Mouse (Mus musculus): ENCODE data around the gene Faap24. TPM values are rescaled to one million over a fixed set of nuclear protein-coding genes. Genes with fewer than 3 reads are reported as not detected.

Gene Faap24
- polyA plus RNA-seq, 1 experiment from 2014 or later: 22.7 TPM

DNA sequence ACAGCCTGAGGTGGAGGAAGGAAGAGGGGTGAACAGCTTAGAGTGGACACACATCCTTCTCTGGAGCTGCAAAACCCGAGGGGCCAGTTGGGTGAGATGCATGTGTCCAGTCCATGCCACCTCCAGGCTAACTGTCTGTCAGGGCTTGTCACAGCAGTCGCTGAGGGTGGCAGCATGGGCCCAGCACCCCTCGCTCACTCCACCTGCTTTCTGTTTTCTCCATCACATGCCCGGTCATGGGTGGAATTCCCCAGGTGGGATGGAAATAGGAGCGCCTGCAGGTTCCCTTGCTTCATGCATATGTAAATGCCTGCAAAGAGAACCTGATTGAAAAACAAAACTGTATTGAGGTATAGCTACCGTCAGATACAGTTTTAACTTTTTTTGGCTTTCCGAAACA lies 22.4 kb downstream of the Faap24 start:
- Histone ChIP-seq H3K27me3 (replicated peaks; ENCODE audit: control insufficient read depth, insufficient read depth, low read length) (no peaks in the 10 kb centered on the region), H3K36me3 (ENCODE audit: control insufficient read depth, insufficient read depth, low read length) (no peaks in the 10 kb centered on the region), H3K4me3 (ENCODE audit: low read depth, low read length) (no peak overlapping the region), H3K4me2 (ENCODE audit: low read length) (no peak overlapping the region), H3K4me1 (ENCODE audit: control insufficient read depth, insufficient read depth, low read length) (no peaks in the 10 kb centered on the region), H3K27ac (ENCODE audit: low read depth, low read length) (no peak overlapping the region), H3K9ac (ENCODE audit: low read length) (no peak overlapping the region), H3K9me3 (replicated peaks; ENCODE audit: control insufficient read depth, low read length) (no peaks in the 10 kb centered on the region)
- 86% methylated on average over 7 of the region's 7 CpGs for WGBS
- DNase-seq (ENCODE audit: low spot score) (no peak), ATAC-seq (no peak)

GRCm38 (mm10) chr7:35373146-35373989 lies 23.3 kb downstream of the Faap24 start:
- Histone ChIP-seq H3K9ac (ENCODE audit: low read length) (no peak overlapping the region), H3K27me3 (replicated peaks; ENCODE audit: control insufficient read depth, insufficient read depth, low read length) (no peaks in the 10 kb centered on the region), H3K27ac (ENCODE audit: low read depth, low read length) (no peak overlapping the region), H3K4me3 (ENCODE audit: low read depth, low read length) (no peak overlapping the region), H3K36me3 (ENCODE audit: control insufficient read depth, insufficient read depth, low read length) (no peaks in the 10 kb centered on the region), H3K4me2 (ENCODE audit: low read length) (no peak overlapping the region), H3K4me1 (ENCODE audit: control insufficient read depth, insufficient read depth, low read length) (no peaks in the 10 kb centered on the region), H3K9me3 (replicated peaks; ENCODE audit: control insufficient read depth, low read length) (no peaks in the 10 kb centered on the region)
- 69% methylated on average over 16 of the region's 16 CpGs for WGBS
- DNase-seq (ENCODE audit: low spot score) (no peak), ATAC-seq (no peak)

- H3K4me1 ChIP-seq (ENCODE audit: control insufficient read depth, insufficient read depth, low read length): no peaks in the 10 kb centered on the region
- 94% methylated on average over 14 of the region's 14 CpGs for WGBS
- H3K9ac ChIP-seq (ENCODE audit: low read length): no peak overlapping the region
- H3K27me3 ChIP-seq (replicated peaks; ENCODE audit: control insufficient read depth, insufficient read depth, low read length): no peaks in the 10 kb centered on the region
- no peak overlapping the region for H3K4me2 ChIP-seq (ENCODE audit: low read length)
- no peaks in the 10 kb centered on the region for H3K9me3 ChIP-seq (replicated peaks; ENCODE audit: control insufficient read depth, low read length)
- H3K4me3 ChIP-seq (ENCODE audit: low read depth, low read length): no peak overlapping the region
- ATAC-seq: no peak
- H3K27ac ChIP-seq (ENCODE audit: low read depth, low read length): no peak overlapping the region
- no peaks in the 10 kb centered on the region for H3K36me3 ChIP-seq (ENCODE audit: control insufficient read depth, insufficient read depth, low read length)
- no peak for DNase-seq (ENCODE audit: low spot score)
These were observed 24.1 kb downstream of the Faap24 start for GRCm38 (mm10) chr7:35372483-35373017.

DNA sequence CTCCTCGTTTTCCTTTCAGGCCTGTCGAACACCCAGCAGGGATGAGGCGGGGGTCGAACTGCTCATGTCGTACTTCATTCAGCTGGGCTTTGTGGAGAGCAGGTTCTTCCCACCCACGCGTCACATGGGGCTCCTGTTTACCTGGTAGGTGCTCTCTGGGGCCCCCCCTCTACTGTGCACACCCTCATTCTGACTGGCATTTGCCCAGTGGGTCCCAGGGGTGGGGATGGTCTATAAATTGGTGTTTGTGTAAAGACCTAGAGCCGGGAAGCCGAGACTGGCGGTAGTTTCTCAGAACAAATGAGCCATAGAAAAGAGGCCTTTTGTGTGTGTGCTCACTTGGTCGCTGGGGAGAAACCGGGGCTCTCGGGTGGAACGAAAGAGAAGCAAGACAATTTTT lies 25.5 kb downstream of the Faap24 start:
- DNase-seq (ENCODE audit: low spot score): peak; percentile 27
- no peak overlapping the region for H3K27ac ChIP-seq (ENCODE audit: low read depth, low read length)
- H3K36me3 ChIP-seq (ENCODE audit: control insufficient read depth, insufficient read depth, low read length): no peaks in the 10 kb centered on the region
- ATAC-seq: no peak
- no peaks in the 10 kb centered on the region for H3K27me3 ChIP-seq (replicated peaks; ENCODE audit: control insufficient read depth, insufficient read depth, low read length)
- no peaks in the 10 kb centered on the region for H3K9me3 ChIP-seq (replicated peaks; ENCODE audit: control insufficient read depth, low read length)
- H3K4me3 ChIP-seq (ENCODE audit: low read depth, low read length): no peak overlapping the region
- H3K4me1 ChIP-seq (ENCODE audit: control insufficient read depth, insufficient read depth, low read length): no peaks in the 10 kb centered on the region
- WGBS: 6% methylated on average over 14 of the region's 14 CpGs
- H3K4me2 ChIP-seq (ENCODE audit: low read length): no peak overlapping the region
- no peak overlapping the region for H3K9ac ChIP-seq (ENCODE audit: low read length)

- H3K36me3 ChIP-seq (ENCODE audit: control insufficient read depth, insufficient read depth, low read length): no peaks in the 10 kb centered on the region
- H3K27me3 ChIP-seq (replicated peaks; ENCODE audit: control insufficient read depth, insufficient read depth, low read length): no peaks in the 10 kb centered on the region
- WGBS: 85% methylated on average over 12 of the region's 12 CpGs
- H3K4me1 ChIP-seq (ENCODE audit: control insufficient read depth, insufficient read depth, low read length): no peaks in the 10 kb centered on the region
- no peak overlapping the region for H3K9ac ChIP-seq (ENCODE audit: low read length)
- H3K4me3 ChIP-seq (ENCODE audit: low read depth, low read length): no peak overlapping the region
- no peak overlapping the region for H3K4me2 ChIP-seq (ENCODE audit: low read length)
- no peak for ATAC-seq
- no peak for DNase-seq (ENCODE audit: low spot score)
- H3K9me3 ChIP-seq (replicated peaks; ENCODE audit: control insufficient read depth, low read length): no peaks in the 10 kb centered on the region
- H3K27ac ChIP-seq (ENCODE audit: low read depth, low read length): no peak overlapping the region
These were observed 31.3 kb downstream of the Faap24 start for GRCm38 (mm10) chr7:35365161-35365910.

DNA sequence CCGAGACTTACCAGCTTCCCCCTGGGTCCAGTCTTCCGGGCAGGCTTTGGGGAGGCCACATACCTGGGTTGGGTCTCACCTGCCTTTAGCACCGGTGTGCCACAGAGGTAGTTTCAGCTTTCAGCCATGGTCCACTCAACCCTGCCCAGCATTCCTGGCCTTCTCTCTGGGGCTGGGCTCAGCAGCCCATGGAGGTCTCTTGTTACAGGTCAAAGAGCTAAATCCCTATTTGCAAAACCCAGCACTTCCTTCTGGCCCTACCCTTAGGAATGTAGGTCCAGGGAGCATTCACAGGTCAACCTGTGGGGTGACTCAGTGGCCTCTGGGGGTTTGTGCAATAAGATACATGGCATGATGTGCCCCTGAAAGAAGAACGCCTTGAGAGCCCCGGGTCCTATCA lies 33.8 kb downstream of the Faap24 start:
- DNase-seq (ENCODE audit: low spot score): no peak
- no peak overlapping the region for H3K27ac ChIP-seq (ENCODE audit: low read depth, low read length)
- H3K4me2 ChIP-seq (ENCODE audit: low read length): no peak overlapping the region
- no peak overlapping the region for H3K9ac ChIP-seq (ENCODE audit: low read length)
- no peaks in the 10 kb centered on the region for H3K9me3 ChIP-seq (replicated peaks; ENCODE audit: control insufficient read depth, low read length)
- no peaks in the 10 kb centered on the region for H3K36me3 ChIP-seq (ENCODE audit: control insufficient read depth, insufficient read depth, low read length)
- H3K4me1 ChIP-seq (ENCODE audit: control insufficient read depth, insufficient read depth, low read length): no peaks in the 10 kb centered on the region
- 72% methylated on average over 5 of the region's 5 CpGs for WGBS
- H3K27me3 ChIP-seq (replicated peaks; ENCODE audit: control insufficient read depth, insufficient read depth, low read length): no peaks in the 10 kb centered on the region
- ATAC-seq: no peak
- H3K4me3 ChIP-seq (ENCODE audit: low read depth, low read length): no peak overlapping the region

- no peak for DNase-seq (ENCODE audit: low spot score)
- Histone ChIP-seq H3K4me3 (ENCODE audit: low read depth, low read length) (no peak overlapping the region), H3K4me1 (ENCODE audit: control insufficient read depth, insufficient read depth, low read length) (no peaks in the 10 kb centered on the region), H3K27me3 (replicated peaks; ENCODE audit: control insufficient read depth, insufficient read depth, low read length) (no peaks in the 10 kb centered on the region), H3K9ac (ENCODE audit: low read length) (no peak overlapping the region), H3K36me3 (ENCODE audit: control insufficient read depth, insufficient read depth, low read length) (no peaks in the 10 kb centered on the region), H3K4me2 (ENCODE audit: low read length) (no peak overlapping the region), H3K9me3 (replicated peaks; ENCODE audit: control insufficient read depth, low read length) (no peaks in the 10 kb centered on the region), H3K27ac (ENCODE audit: low read depth, low read length) (no peak overlapping the region)
- WGBS: 80% methylated on average over 5 of the region's 5 CpGs
- ATAC-seq: no peak
These were observed 34.4 kb downstream of the Faap24 start for GRCm38 (mm10) chr7:35362253-35362652.

DNA sequence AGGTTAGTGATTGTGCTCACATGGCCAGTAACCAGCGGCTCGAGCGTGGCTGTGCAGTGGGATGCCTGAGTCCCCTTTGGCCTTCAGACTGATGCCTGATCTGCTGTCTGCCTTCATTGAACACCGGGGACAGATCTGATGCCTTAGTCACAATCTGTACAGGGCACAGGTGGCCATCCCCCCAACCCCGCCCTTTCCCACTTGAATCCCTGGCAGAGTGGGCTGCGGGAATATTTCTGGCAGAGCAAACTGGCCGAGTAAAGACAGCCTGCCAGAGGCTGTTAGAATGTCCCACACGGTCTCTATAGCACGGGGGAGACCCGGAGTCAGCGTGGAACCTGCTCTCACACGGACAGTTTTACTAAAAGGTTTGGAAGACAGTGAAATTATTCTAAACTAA lies 39.0 kb downstream of the Faap24 start:
- Histone ChIP-seq H3K9me3 (replicated peaks; ENCODE audit: control insufficient read depth, low read length) (no peaks in the 10 kb centered on the region), H3K27ac (ENCODE audit: low read depth, low read length) (no peak overlapping the region), H3K36me3 (ENCODE audit: control insufficient read depth, insufficient read depth, low read length) (no peaks in the 10 kb centered on the region), H3K4me2 (ENCODE audit: low read length) (no peak overlapping the region), H3K27me3 (replicated peaks; ENCODE audit: control insufficient read depth, insufficient read depth, low read length) (no peaks in the 10 kb centered on the region), H3K4me3 (ENCODE audit: low read depth, low read length) (no peak overlapping the region), H3K9ac (ENCODE audit: low read length) (no peak overlapping the region), H3K4me1 (ENCODE audit: control insufficient read depth, insufficient read depth, low read length) (no peaks in the 10 kb centered on the region)
- 87% methylated on average over 12 of the region's 12 CpGs for WGBS
- ATAC-seq: no peak
- DNase-seq (ENCODE audit: low spot score): no peak
